Mouse (Mus musculus): ENCODE data around the gene Chrna4.

The Chrna4 gene

DNA sequence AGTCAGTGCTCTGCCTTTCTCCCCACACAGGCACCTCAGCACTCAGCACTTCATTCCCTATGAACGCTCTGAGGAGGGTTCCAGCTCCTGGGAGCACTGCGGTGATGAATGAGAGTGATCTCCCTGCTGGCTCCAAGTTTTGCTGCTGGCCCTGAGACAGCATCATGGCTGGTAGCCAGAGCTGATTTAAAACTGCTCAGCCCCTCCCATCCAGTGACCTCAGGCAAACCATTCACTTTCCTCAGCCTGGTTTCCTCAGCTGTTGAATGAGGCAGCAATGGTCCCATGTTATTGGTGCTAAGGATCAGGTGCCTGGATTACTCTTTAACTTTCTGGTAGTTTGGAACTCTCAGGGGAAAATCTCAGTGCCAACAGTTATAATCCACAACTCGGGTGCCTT lies at the start of gene Chrna4:
Gene Chrna4 (minus strand): TSS at position 110 of the 400 bp plus-strand sequence.
- DNase-seq, result no peak

DNA sequence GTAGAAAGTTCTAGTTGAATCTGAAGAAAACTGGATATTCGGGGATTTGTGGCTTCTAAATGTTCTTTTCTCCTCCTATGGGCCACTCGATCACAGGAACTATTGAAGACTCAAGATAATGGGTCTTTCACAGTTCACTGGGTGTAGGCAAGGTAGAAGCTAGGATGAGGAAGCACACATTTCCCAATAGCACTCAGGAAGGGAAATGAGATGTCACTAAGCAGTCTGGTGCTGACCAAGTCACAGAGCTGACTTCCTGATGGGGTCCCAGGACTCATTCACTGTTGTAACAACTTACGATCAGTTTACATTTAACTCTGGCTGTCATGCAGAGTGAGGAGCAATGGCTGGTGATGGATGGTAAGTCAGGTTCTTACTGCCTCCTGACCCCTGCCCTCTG lies 46.8 kb upstream of the Chrna4 start:
- no peak for DNase-seq

DNA sequence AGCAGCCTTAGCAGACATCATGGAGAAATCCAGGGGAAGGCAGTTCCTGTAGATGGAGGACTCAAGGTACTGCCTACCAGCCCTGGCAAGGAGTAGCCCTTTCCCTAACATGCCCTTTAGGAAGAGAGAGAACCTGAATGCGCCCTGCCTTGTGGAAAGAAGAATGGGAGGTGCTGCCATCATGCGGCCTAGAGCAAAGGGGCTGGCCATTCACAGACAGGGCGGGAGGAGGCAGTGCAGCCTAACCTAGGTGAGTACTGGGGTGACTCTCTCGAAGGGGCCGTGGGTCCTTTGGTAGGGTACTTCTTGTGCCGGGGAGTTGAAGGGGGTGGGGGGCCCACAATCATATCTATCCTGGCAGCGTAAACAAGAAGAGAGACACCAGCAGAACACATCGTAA lies 41.7 kb upstream of the Chrna4 start:
- DNase-seq, result no peak

DNA sequence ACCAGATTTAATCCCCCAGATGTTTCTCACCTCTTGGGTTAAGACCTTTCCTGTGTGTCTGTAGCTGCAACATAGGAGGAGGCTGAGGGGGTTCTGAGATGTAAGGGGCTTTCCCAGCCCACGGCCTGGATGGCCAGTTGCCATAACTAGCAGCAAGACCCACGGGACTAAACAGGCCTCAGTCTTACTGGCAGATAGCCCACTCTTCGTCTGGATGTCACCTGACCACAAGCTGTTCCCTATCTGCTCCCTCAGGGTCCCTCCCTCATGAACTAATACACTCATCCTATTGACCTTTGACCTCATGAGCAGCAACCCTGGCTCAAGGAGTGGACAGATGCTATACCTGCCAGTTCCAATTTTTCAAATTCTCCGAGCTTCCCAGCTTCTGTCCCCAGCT lies 40.6 kb upstream of the Chrna4 start:
- no peak for DNase-seq

DNA sequence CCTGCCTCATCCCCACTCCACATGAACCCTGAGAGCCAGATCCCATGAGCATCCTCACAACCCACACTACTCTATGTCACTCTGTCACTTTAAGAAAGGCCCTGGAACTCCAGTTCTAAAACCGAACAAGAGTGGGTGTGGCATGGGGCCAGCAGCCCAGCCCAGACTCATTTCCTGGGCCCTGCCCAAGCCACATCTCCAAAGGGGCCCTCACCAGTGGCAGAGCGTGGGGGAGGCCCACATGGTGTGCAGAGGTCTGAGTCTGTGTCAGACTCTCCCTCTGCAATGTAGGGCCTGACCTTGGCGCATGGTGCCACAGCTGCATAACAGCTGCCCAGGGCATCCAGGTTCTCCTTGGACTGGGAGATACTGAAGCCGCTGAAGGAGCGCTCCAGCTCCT lies 37.5 kb upstream of the Chrna4 start:
- peak; percentile 80 for DNase-seq

DNA sequence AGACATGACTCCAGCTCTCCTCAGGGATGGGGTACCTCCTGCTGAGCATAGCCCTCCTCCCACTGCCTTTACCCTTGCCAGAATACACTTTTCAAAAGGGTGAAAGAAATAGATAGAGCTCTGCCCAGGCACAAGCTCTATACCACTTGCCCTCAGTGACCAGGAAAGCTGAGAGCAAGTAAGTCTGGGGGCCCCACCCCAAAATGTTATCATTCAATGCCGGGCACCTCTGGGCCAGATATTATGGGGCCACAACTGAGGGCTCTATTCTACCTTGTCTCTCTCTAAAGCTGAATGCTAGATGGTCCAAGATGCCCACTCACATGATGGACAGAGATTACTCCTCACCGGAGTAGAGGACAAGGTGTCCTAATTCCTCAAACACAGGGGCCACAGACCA lies 36.2 kb upstream of the Chrna4 start:
- DNase-seq, result no peak

DNA sequence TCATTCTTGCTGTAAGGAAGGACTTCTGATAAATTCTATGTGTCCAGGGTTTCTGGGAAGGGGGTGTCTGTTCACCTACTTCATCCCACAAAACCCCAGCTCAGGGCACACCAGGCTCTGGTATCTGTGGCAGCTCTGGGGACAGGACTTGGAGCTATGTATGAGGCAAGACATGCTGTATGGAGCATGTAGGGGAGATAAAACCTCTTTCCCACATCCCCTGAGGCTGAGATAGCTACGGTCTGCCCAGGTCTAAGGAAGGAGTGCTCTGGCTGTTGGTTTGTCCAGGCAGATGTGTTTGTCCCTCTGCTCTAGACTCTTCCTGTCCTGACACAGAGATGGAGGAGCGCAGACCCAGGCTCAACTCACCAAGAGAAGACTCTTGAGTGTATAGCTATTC lies 35.6 kb upstream of the Chrna4 start:
- no peak for DNase-seq

DNA sequence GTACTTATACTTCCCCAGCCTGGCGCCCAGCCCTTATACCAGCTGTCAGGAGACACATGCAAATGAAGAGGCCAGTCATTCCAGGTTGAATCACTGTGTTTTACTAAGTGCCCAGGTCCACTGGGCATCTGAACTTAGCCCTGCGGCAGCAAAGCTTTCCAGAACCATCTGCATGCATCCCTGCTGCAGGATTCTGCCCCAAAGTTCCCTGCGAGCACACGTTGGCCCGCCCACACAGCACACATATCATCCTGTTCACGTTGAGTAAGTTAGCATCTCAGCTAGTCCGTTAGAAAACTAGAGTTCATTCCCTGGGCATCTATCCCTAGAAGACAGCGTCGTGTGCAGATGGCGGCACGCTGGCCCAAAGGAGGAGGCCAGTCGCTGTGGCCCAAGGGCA lies 32.2 kb upstream of the Chrna4 start:
- no peak for DNase-seq

DNA sequence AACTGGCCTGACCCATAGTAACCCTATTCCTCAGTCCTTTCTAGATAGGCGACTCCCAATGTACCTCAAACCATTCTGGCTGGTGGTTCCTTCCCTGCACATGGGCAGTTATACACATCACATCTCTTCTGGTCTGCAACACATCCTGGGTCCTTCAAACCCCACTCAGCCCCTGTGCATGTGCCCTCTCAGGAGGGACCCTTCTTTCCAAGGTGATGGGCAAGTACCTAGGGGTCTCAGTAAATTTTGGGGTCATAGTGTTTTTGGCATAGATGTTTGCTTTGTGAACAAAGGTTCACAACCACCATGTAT lies 29.0 kb upstream of the Chrna4 start:
- DNase-seq, result no peak

DNA sequence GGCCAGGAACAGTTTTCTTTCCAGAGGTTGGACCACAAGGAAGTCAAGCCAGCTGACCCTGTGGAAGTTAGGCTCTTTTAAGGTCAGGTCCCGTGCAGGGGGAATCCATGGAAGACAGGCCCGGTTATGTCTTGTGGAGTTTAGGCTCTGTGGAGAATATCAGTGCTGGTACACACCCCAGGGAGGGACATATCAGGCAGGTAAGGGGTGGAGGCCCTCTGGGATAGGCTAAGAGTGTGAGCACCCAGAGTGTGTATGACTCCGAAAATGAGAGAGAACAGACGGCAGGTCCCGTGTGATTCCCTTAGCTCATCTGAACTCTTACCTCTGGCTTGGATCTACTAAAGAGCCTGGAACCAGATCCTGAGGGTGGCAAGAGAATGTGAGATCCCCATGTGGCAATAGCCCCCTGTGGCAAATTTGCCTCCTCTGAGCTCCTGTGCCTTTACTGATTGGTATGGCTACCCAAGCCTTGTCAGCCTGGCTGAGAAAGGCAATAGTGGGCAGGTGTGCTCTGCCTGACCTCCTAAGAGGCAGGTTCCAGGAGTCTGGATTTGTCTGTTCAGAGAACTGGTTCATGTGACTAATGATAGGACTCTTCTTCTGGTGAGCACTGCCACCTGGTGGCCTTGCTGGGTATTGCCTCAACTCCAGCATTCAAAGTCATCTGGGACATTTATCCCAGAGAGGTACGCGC lies 28.5 kb upstream of the Chrna4 start:
- peak; percentile 86 for DNase-seq

DNA sequence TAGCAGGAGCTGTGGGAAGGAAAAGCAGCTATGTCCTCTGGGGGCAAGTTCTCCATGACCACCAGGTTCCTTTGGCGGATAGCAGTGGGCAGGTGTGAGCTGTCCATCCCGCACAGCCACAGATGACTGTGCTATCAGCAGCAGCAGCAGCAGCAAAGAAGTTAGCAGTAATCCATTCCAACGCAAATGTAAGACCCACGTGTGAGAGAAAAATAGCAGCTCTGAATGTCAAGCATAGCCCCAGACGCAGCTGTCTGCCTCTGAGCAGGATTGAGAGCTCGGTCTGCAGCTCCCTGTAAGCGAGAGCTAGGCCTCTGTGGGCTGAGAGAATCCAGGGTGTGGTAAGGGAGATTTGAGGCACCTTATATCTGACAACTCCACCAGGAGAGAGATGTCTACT lies 26.8 kb upstream of the Chrna4 start:
- peak; percentile 86 for DNase-seq

DNA sequence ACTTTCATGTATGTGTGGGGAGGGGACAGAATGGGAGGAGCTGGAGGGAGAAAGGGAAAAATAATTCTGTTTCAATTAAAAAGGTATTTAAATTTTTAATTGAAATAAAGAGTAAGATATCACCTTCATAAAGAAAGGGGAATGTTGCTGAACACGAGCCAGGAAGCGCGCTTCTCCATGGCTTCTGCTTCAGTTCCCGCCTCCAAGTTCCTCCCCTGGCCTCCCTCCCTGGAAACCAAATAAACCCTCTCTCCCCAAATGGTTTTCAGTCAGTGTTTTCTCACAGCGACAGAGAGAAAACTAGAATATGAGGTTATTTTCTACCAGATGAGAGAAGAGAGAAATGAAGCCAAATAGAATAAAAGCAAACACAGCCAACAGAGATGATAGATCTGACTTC lies 25.2 kb upstream of the Chrna4 start:
- DNase-seq, result no peak

DNA sequence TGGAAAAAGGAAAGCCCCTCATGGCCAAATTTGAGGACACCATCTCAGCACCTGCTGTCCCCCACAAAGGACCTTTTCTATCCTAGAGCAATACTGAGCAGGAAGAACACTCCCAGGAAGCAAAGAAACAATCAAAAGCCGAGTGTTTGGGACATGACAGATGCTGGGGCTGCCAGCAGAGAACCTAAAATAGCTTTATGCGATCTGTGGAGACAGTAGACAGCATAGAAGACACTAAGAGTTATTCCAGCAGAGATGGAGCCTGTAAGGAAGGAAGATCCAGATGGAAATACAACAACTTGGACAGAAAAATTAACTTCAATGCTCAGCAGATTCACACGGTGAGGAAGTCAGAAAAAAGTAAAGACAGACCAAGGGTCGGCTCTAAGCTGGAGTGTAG lies 22.5 kb upstream of the Chrna4 start:
- peak; percentile 44 for DNase-seq

DNA sequence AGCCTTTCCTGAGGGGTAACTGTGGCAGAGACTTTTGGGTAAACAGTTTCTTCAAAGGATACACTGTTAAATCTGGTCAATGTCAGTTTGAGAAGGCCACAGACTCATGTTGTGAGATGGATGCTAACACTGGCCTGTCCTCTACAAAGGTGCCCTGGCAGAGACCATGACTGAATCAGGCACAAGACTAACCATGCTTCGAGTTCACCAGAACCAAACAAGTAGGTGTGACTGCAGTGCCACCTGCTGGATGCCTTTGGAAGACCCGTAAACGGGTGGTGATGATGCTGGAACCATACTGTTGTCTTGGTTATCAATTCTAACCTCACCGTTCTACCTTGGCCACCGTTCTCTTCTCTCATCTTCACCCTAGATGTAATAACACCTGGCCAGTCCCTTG lies 16.8 kb upstream of the Chrna4 start:
- DNase-seq, result peak; percentile 77

DNA sequence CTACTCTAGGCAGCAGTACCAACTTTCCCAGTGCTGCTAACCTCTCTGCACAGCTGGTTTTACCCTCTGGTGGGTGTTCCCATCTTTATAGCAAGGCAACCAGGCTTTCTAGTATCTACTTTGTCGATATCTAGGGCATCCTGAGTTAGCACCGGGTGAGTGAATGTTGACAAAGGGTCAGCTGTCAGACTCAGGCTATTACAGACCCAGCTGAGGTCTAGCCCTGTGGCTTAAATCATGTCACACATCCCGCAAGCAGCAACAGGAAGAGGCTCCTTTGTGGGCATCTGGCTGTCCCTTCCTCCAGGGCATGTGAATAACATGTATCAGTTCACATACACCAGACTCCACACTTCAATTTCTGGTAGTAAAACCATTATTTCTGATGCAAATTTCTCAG lies 14.8 kb upstream of the Chrna4 start:
- DNase-seq, result no peak

DNA sequence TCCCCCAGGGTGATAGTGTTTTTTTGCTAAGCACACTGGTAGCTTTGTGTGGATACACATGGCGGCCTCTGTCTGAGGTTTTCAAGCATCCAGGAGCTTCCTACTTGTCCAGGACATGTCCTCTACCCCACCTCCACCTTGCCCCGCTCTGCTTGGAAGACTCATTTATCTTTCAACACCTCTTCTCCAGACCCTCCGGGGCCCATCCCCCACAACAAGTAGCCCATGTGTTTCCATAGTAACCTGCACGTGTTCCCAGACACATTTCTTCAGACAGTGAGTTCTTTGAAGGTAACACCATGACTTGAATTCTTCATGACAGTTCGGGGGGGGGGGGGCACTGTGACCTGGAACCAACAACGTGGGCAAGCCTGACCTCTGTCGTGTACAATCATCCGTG lies 14.0 kb upstream of the Chrna4 start:
- no peak for DNase-seq

DNA sequence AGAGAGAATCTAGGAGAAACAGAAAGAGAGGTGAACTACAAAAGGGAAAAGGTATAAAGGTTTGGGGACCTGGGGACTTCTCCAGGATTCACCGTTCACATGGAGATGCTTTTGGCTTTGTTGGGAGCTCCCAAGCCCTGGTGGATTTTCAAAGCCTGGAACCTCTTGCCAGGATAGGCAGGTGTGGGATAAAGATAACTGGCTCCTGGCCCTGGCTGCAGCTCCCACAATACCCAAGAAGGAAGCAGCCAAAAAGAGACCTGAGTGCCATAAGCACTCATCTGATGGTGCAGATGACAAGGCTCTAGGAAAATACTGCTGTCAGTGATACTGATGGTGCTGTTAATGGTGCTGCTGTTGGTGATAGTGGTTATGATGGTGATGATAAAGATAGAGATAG lies 8.8 kb upstream of the Chrna4 start:
- DNase-seq, result no peak

DNA sequence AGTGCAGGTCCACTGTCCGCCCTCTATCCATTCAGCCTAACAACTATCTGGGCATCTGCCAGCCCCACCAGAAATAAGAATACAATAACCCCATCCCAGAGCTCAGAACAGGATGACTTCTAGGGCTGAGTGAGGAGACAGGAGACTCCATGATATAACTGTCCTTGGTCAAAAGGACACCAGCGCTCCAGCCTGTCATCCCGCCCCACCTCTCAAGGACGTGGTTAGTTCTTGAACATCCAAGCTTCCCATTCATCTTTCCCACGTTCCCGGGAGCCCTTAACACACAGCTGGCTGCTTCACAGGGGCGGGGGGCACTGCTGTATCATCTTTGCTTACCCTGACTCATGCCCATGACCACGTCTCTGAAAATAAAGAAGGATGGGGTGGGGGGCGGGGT lies 5.6 kb upstream of the Chrna4 start:
- no peak for DNase-seq

DNA sequence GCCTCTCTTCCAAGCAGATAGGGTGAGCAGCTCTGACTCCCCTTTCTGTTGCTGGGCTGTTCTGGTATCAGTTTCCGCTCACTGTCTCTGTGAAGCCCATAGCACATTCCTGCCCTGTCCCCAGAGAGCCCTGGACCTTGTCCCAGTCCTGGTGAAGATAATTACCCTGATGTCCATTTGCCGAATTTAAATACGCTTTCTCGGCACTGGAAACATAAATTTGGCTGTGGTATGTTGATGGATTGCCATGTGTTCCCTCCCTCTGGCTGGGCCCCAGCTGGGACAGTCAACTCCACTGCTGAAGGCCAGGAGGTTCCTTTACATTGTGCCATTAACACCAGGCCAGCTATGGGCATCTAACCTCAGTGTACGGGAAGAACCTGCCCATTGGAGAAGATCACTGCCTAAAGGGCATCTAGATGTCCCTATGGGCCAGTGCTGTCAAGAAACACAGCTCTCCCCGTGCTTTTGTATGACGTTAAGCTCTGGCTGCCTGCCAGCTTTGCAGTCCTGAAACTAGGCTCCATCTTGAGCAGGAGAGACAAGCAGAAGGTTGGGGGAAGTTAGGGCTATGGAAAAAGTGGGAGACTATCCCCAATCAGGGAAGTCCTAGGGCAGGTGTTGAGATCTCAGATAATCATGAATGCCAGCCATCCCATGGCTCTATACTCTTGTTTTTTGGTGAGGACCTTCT lies 5.1 kb upstream of the Chrna4 start:
- DNase-seq, result no peak

DNA sequence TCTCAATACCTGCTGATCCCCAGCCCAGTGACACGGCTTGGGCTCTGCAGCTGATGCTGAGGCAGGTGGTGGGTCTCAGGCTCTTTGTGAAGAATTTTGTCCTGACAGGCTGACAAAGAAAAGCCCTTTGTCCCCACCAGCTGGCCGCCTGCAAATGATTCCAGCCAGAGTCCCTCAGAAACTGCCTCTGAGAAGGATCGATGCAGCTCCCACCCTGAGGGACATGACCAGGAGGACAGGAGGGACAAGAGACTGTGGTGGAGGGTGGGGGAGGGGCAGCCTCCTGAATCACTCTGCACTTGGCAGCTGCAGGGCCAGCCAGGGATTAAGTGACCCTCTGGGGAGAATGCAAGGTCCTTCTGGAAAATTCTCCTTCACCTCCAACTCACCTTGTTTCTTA lies 655 bp upstream of the Chrna4 start:
- DNase-seq, result no peak

DNA sequence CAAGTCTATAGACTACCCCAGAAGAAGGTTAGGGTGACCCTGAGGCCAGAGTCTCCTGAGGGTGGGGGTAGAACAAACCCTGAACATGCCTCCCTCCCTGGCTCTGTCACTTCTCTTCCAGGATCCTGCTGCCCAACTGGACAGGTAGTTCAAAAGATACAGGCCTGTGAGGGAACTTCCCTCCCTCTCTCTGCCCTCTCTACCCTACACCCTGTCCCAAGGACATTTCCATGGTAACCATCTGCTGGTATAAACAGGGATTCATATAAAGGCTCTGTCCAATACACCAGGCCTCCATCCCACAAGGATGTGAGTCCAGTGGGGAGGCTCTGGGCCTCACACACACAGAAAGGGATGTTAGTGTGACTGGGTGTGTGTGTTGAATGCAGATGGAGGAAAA lies 970 bp downstream of the Chrna4 start:
- DNase-seq, result no peak

DNA sequence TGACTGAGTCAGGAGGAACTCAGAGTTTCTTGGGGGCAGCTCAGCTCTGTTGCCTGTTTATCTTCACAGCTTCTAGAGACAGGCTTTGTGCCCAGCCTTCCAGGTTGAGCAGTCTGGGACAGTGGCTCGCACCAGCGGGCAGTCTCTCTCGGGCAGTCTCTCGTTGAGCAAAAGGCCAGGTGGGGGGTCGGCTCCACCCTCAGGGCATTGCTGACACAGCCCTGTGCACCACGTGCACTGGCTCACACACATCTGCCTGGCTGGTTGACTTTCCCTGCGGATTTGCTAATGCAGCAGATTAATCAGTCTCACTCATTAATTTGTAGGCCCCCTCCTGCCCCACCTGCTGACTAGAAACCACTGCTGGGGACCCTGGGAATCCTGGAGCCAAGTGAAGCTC lies 1.4 kb downstream of the Chrna4 start:
- no peak for DNase-seq

DNA sequence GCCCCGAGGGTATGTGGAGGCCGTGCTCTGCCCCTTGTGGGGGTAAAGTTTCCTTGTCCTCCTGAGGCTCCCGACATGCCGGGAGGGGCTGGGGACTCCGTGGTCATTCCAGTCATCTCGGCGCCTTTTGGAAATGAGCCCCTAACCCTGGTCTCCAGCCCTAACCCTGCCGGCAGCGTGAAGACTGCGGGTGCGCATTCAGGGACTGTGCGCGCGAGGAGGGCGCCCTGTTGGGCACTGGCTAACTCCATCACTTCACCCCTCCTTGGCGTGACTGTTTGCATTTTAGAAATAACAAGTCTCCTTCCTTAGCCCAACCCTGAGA lies 4.0 kb downstream of the Chrna4 start:
- no peak for DNase-seq

DNA sequence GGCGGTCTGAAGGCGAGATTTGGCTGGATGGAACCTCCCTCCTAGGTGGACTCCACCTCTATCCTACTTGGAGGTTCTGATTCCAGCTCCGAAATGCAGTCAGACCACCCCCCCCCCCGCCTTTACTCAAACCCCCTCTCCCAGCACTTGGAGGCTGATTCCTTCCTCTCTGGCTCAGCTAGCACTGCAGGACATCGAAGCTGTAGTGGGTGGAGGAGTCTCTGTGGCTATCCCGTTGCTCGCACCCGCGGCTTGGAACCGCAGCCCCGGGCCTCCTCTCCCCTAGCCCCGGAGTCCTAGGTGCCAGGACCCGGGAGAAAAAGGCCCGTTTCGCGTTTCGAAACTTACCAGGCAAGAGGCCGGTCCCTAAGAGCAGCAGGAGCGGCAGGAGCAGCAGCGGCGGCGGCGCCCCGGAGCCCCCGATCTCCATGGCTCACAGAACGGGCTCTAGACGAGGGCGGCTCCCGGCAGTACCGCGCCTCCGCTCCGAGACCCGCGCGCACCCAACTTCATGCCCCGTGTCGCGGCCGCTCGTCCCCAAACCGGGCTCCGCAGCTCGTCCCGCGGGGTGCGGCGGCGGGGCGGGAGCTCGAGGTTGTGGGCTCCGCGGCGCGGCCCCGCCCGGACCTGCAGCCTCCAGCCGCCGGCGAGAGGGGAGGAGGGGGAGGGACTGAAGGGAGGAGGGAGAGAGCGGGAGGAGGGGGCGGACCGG lies 4.5 kb downstream of the Chrna4 start:
- peak; percentile 22 for DNase-seq

DNA sequence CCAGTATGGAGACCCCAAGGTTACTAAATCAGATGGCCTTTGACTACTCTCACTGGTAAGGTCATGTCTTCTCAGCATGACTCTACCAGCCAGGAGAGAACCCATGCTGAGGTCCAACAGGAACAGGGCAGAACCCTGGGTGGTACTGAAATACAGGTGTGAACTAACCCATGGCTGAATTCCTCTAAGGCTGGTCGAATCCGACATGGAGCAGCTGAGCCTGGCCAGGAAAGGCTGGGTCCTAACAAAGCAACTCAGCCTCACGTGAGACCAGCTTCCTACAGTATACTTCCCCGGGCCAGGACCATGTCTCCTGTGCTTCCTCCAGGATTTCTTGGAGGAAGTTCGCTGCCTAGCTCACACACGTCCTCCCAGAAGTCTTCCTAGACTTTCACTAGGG lies 6.8 kb downstream of the Chrna4 start:
- no peak for DNase-seq
